Mouse (Mus musculus) embryonic facial prominence, embryonic 10.5 days (tissue): ENCODE results near the gene Tiam1. TPM values are rescaled to one million over a fixed set of nuclear protein-coding genes. Genes with fewer than 3 reads are reported as not detected.
A peak's percentile ranks its signal among the peaks of the same experiment; 100 is the strongest.

ENCODE experiments used
- DNase-seq: peaks from one replicate; pipeline ENCODE4 v3.0.0-alpha.2; 2017; ENCODE audit warnings: low spot score
- H3K27ac ChIP-seq: fragments of 300-500 bp; sonication (generic); replicated peaks from 2 replicates; pipeline ENCODE4 v1.5.1; 2016; ENCODE audit warnings: mild to moderate bottlenecking
- H3K27me3 ChIP-seq: fragments of 300-500 bp; sonication (generic); replicated peaks from 2 replicates; pipeline ENCODE4 v1.6.1; 2016; ENCODE audit warnings: low read depth, mild to moderate bottlenecking; ENCODE audit not compliant: poor library complexity, severe bottlenecking
- H3K36me3 ChIP-seq: fragments of 300-500 bp; sonication (generic); replicated peaks from 2 replicates; pipeline ENCODE4 v1.6.1; 2016; ENCODE audit warnings: mild to moderate bottlenecking, moderate library complexity
- H3K4me1 ChIP-seq: fragments of 300-500 bp; sonication (generic); 2 replicates; pipeline ENCODE4 v1.6.1; 2016
- H3K4me3 ChIP-seq: fragments of 300-500 bp; sonication (generic); 2 replicates; pipeline ENCODE4 v1.5.1; 2016; ENCODE audit warnings: mild to moderate bottlenecking, moderate library complexity
- H3K9me3 ChIP-seq: fragments of 300-500 bp; sonication (generic); 2 replicates; pipeline ENCODE4 v1.6.1; 2016; ENCODE audit warnings: mild to moderate bottlenecking
- WGBS: fragments of 180-500 bp; shearing (Covaris S2); methylation state at CpG from one replicate; pipeline ENCODE4 v1.1.7; 2016; 5-methylcytosine and 5-hydroxymethylcytosine counted together
- polyA plus RNA-seq: library from polyadenylated mRNA; unstranded; fragments of >200 nt; fragmentation: Nextera tagmentation; extraction: Ambion mirVana; gene quantifications from 2 replicates; pipeline ENCODE4 v1.2.1, GENCODE M21; 2016

Gene Tiam1
- polyA plus RNA-seq, 1 experiment from 2014 or later: 25.3 TPM

GRCm38 (mm10) chr16:89822882-89823281, 320.7 kb downstream of the Tiam1 start:
- H3K9me3 ChIP-seq: 0 out of 2 replicates have a peak, but pooled peaks cover 2% of the 10 kb centered on the region
- no peak for DNase-seq
- H3K36me3 ChIP-seq: peaks cover 21% of the 10 kb centered on the region
- no peak overlapping the region for H3K4me3 ChIP-seq
- no peak overlapping the region for H3K27ac ChIP-seq
- peaks cover 34% of the 10 kb centered on the region for H3K4me1 ChIP-seq
- WGBS: 90% methylated on average over 6 of the region's 6 CpGs
- peaks cover 25% of the 10 kb centered on the region for H3K27me3 ChIP-seq

- Histone ChIP-seq H3K27ac (no peak overlapping the region), H3K36me3 (peaks cover 16% of the 10 kb centered on the region), H3K9me3 (0 out of 2 replicates have a peak, but pooled peaks cover 2% of the 10 kb centered on the region), H3K27me3 (peaks cover 56% of the 10 kb centered on the region), H3K4me3 (peak overlapping the region; percentile 64), H3K4me1 (peaks cover 37% of the 10 kb centered on the region)
- no peak for DNase-seq
- 33% methylated on average over 4 of the region's 4 CpGs for WGBS
Measured at GRCm38 (mm10) chr16:89818661-89819060, 324.9 kb downstream of the Tiam1 start.

GRCm38 (mm10) chr16:89817861-89818630, 325.5 kb downstream of the Tiam1 start:
- 3% methylated on average over 38 of the region's 38 CpGs for WGBS
- Histone ChIP-seq H3K4me1 (peaks cover 38% of the 10 kb centered on the region), H3K9me3 (0 out of 2 replicates have a peak, but pooled peaks cover 2% of the 10 kb centered on the region), H3K27me3 (peaks cover 56% of the 10 kb centered on the region), H3K27ac (peak overlapping the region; percentile 70), H3K4me3 (peak overlapping the region; percentile 64), H3K36me3 (peaks cover 17% of the 10 kb centered on the region)
- peak; percentile 64 for DNase-seq

DNA sequence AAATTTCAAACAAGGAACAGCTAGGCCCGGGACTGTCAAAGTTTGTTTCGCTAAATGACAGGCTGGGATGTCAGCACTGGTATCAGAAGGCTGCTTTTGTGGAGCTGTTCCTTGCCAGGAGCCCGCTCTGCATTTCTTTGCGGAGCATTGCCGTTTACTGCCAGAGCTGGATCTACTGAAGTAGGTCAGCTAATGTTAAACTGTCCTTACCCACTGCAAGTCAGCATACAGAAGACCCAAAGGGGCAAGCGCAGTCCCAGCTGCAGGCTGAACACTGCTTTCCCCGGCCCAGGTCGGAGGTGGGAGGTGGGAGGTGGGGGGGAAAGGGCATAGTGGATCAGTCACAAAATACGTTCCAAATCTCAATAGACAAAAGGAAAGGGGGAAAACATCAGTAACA, 326.3 kb downstream of the Tiam1 start:
- peak overlapping the region; percentile 57; the same call in 1 of the 2 replicates for H3K27ac ChIP-seq
- H3K9me3 ChIP-seq: 0 out of 2 replicates have a peak, but pooled peaks cover 2% of the 10 kb centered on the region
- DNase-seq: peak; percentile 25
- H3K36me3 ChIP-seq: peaks cover 23% of the 10 kb centered on the region
- peaks cover 56% of the 10 kb centered on the region for H3K27me3 ChIP-seq
- 8% methylated on average over 9 of the region's 9 CpGs for WGBS
- peak overlapping the region; percentile 64 for H3K4me3 ChIP-seq
- peaks cover 43% of the 10 kb centered on the region for H3K4me1 ChIP-seq

DNA sequence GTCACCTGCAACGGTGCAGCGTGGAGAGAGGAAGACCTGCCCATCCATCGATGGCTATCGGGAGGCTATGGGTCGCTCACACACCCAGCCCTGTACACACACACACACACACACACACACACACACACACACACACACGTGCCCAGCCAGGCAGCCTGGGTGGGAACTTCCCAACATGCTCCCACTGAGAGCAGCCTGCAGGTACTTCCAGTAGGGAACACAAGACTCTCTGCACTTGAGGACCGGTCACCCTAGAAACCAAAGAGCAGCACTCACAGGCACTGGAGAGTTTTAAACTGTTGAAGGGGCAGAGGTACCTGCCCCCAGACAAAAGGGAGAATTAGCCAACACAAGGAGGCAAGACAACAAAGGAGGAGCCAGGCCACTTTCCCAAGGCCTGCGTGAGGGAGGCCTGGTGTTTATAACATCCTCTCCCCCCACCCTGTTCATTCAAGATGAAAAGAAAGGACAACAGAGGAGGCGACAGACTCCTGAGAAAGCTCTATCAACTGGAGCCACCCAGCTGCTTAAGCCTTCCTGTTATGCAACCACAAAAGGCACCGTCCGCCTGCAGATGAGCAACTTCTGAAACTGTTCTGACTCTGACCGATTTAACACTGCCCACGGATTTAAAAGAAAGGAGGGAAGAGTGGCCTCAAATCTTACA, 326.9 kb downstream of the Tiam1 start:
- H3K27me3 ChIP-seq: peaks cover 56% of the 10 kb centered on the region
- H3K27ac ChIP-seq: peak overlapping the region; percentile 40; the same call in 1 of the 2 replicates
- H3K36me3 ChIP-seq: peaks cover 27% of the 10 kb centered on the region
- H3K4me3 ChIP-seq: peak overlapping the region; percentile 64; the same call in 1 of the 2 replicates
- H3K4me1 ChIP-seq: peaks cover 43% of the 10 kb centered on the region
- WGBS: 33% methylated on average over 13 of the region's 13 CpGs
- peak; percentile 32 for DNase-seq
- H3K9me3 ChIP-seq: 0 out of 2 replicates have a peak, but pooled peaks cover 2% of the 10 kb centered on the region

- H3K4me1 ChIP-seq: peaks cover 38% of the 10 kb centered on the region
- WGBS: 65% methylated on average over 9 of the region's 9 CpGs
- H3K27ac ChIP-seq: no peak overlapping the region
- peaks cover 38% of the 10 kb centered on the region for H3K27me3 ChIP-seq
- H3K4me3 ChIP-seq: no peak overlapping the region
- no peak for DNase-seq
- H3K9me3 ChIP-seq: no peaks in the 10 kb centered on the region
- peaks cover 39% of the 10 kb centered on the region for H3K36me3 ChIP-seq
Measured at GRCm38 (mm10) chr16:89813536-89813935, 330.0 kb downstream of the Tiam1 start.

DNA sequence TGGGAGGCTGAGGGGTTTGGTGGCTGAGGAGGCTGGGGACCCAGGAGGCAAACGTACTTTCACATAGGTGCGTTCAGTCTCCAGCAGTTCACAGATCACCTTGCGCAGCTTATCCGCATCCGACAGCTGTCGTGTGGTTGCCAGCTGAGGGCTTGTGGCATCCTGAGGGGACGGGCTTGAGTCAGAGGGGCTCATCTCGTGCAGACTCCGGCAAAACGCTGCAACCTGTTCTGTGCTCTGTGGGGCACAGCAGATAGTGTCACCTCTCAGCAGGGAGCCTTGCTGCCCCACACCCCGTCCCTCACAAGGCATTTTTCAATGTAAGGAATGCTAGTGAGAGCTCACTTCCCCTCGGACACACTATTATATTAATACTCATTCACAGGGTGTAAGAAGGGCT, 330.7 kb downstream of the Tiam1 start:
- Histone ChIP-seq H3K4me3 (no peak overlapping the region), H3K27me3 (peaks cover 31% of the 10 kb centered on the region), H3K27ac (peak overlapping the region; percentile 6; the same call in 1 of the 2 replicates), H3K9me3 (no peaks in the 10 kb centered on the region), H3K4me1 (peaks cover 36% of the 10 kb centered on the region), H3K36me3 (peaks cover 39% of the 10 kb centered on the region)
- DNase-seq: no peak
- WGBS: 76% methylated on average over 12 of the region's 12 CpGs

DNA sequence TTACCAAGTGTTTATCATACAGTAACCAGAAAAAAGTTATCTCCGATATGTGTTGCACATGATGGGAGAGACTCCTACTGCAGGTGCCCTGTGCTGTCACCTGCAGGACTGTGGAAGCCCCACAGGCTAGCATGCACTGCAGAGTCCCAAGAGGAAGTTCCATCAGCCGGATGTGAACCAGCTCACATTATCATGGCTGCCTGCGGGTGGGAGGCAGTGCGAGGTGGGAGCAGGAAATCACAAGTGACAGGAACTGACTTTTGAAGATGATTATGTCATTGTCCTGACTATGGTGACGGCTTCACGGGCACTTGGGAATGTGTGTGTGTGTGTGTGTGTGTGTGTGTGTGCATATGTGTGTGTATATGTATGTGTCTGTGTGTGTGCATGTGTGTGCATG, 333.2 kb downstream of the Tiam1 start:
- Histone ChIP-seq H3K9me3 (no peaks in the 10 kb centered on the region), H3K27ac (no peak overlapping the region), H3K4me1 (peaks cover 38% of the 10 kb centered on the region), H3K4me3 (no peak overlapping the region), H3K36me3 (peaks cover 48% of the 10 kb centered on the region), H3K27me3 (peaks cover 10% of the 10 kb centered on the region)
- 90% methylated on average over 6 of the region's 6 CpGs for WGBS
- DNase-seq: no peak

DNA sequence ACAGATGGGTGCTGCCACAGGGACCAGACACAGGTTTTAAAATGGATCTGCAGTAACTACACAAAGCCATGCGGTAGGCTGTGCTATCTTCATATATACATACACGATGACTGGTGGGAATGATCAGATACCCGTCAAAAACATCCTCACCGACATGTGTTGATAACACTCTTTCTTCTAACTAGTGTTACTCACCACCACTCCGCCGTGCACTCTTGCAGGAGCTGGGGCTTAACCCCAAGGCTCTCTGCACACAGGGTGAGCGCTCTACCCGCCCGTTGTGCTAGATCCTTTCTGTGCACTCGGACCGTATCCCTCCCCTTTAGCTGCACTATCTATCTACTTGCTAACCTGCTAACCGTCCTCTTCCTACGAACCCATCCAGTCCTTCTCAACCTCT, 335.4 kb downstream of the Tiam1 start:
- 83% methylated on average over 13 of the region's 13 CpGs for WGBS
- Histone ChIP-seq H3K9me3 (no peaks in the 10 kb centered on the region), H3K36me3 (peaks cover 70% of the 10 kb centered on the region), H3K27ac (no peak overlapping the region), H3K4me1 (peaks cover 28% of the 10 kb centered on the region), H3K27me3 (no peaks in the 10 kb centered on the region), H3K4me3 (no peak overlapping the region)
- DNase-seq: no peak

DNA sequence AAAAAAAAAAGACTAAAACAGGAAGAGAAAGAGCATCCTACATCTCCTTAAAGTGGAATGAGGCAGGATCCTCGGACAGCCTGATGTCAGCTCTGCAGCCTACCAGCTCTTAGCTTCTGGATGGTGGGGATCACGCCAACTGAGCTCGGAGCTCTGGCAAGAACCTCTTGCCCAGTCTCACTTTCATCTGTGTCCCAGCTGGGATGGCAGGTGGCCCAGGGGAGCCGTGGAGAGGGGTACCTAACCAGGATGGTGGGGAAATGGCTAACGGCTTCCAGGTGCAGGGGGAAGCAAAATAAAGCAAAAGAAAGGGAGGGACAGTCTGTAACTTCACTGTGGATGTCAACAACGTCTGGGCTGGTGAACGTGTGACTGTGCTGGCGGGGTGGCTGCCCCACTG, 337.6 kb downstream of the Tiam1 start:
- DNase-seq: no peak

DNA sequence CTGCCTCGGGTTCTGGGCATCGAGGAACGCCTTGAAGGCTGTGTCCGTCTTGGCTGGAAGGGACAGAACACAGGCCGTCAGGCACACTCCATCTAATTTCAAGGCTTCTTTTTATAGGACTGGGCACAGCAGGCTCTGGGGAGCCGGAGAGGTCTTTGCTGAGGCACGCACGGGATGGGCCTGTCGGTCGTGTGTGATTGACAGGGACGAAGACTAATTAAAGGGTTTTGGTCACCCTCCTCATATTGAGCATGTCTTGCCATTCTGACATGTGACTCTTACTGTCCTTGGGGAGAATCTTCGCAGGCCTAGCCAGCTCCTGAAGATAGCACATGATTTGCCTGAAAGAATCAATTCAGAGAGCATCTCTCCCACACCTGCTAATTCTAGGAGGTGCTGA, 338.4 kb downstream of the Tiam1 start:
- Histone ChIP-seq H3K4me1 (peaks cover 24% of the 10 kb centered on the region), H3K27me3 (no peaks in the 10 kb centered on the region), H3K27ac (no peak overlapping the region), H3K9me3 (no peaks in the 10 kb centered on the region), H3K36me3 (peaks cover 61% of the 10 kb centered on the region), H3K4me3 (no peak overlapping the region)
- WGBS: 86% methylated on average over 12 of the region's 12 CpGs
- no peak for DNase-seq

More for the DNA sequence above, 337.6 kb downstream of the Tiam1 start:
- Histone ChIP-seq H3K36me3 (peaks cover 64% of the 10 kb centered on the region), H3K27me3 (no peaks in the 10 kb centered on the region), H3K27ac (no peak overlapping the region), H3K4me3 (no peak overlapping the region), H3K9me3 (no peaks in the 10 kb centered on the region), H3K4me1 (peaks cover 24% of the 10 kb centered on the region)
- WGBS: 65% methylated on average over 8 of the region's 8 CpGs

DNA sequence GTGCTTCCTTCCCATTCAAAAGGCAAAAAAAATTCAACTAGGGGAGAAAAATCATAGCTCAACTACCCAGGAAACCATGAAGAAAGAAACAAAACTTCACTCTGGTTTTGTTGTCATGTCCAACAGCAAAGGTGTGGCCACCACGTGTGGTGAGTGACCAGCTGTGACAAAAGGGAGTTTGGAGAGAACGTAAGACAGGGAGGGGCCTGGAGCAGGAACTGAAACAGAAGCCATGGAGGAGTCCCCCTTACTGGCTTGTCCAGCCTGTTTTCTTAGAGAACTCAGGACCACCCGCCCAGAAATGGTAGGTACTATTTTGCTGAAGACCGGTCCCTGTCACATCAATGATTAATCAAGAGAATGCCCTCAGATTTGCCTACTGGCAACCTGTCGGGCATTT, 342.1 kb downstream of the Tiam1 start:
- no peak overlapping the region for H3K4me3 ChIP-seq
- no peaks in the 10 kb centered on the region for H3K9me3 ChIP-seq
- no peak overlapping the region for H3K27ac ChIP-seq
- H3K4me1 ChIP-seq: peaks cover 11% of the 10 kb centered on the region
- DNase-seq: no peak
- no peaks in the 10 kb centered on the region for H3K27me3 ChIP-seq
- H3K36me3 ChIP-seq: peaks cover 69% of the 10 kb centered on the region
- WGBS: 85% methylated on average over 5 of the region's 5 CpGs
